Mouse (Mus musculus) limb, embryonic 15.5 days (tissue): ENCODE measurements around the gene Fgfr2. TPM values are rescaled to one million over a fixed set of nuclear protein-coding genes. Genes with fewer than 3 reads are reported as not detected.
"Not testable (repeated sequence)": the region's sequence is repeated elsewhere in the genome, so short reads cannot be mapped to it uniquely, and the experiment has no call there.

ENCODE experiments used
- ATAC-seq: fragments of 200-750 bp; cut with Nextera tagmentation; 2 replicates; pipeline ENCODE4 v1.8.0; 2017; ENCODE audit warnings: low read depth, moderate TSS enrichment; ENCODE audit not compliant: insufficient number of reproducible peaks, low FRiP score, low TSS enrichment
- H3K27ac ChIP-seq: fragments of 300-500 bp; sonication (generic); 2 replicates; pipeline ENCODE4 v1.5.1; 2015; ENCODE audit warnings: moderate library complexity, mild to moderate bottlenecking, inconsistent platforms
- H3K27me3 ChIP-seq: fragments of 300-500 bp; sonication (generic); 2 replicates; pipeline ENCODE4 v1.6.1; 2015; ENCODE audit warnings: inconsistent platforms
- H3K36me3 ChIP-seq: fragments of 300-500 bp; sonication (generic); 2 replicates; pipeline ENCODE4 v1.6.1; 2015; ENCODE audit warnings: inconsistent platforms
- H3K4me1 ChIP-seq: fragments of 300-500 bp; sonication (generic); 2 replicates; pipeline ENCODE4 v1.6.1; 2015; ENCODE audit warnings: inconsistent platforms
- H3K4me2 ChIP-seq: fragments of 300-500 bp; sonication (generic); 2 replicates; pipeline ENCODE4 v1.6.1; 2015; ENCODE audit warnings: mild to moderate bottlenecking, inconsistent platforms
- H3K4me3 ChIP-seq: fragments of 300-500 bp; sonication (generic); 2 replicates; pipeline ENCODE4 v1.5.1; 2015; ENCODE audit warnings: mild to moderate bottlenecking, inconsistent platforms
- H3K9ac ChIP-seq: fragments of 300-500 bp; sonication (generic); 2 replicates; pipeline ENCODE4 v1.6.1; 2015; ENCODE audit warnings: inconsistent platforms
- H3K9me3 ChIP-seq: fragments of 300-500 bp; sonication (generic); 2 replicates; pipeline ENCODE4 v1.6.1; 2016; ENCODE audit warnings: inconsistent platforms
- WGBS: fragments of 180-500 bp; shearing (Covaris S2); methylation state at CpG from one replicate; pipeline ENCODE4 v1.1.7; 2015; 5-methylcytosine and 5-hydroxymethylcytosine counted together
- polyA plus RNA-seq: library from polyadenylated mRNA; unstranded; fragments of >200 nt; fragmentation: Nextera tagmentation; extraction: Ambion mirVana; gene quantifications from 2 replicates; pipeline ENCODE4 v1.2.1, GENCODE M21; 2015

The Fgfr2 gene
- polyA plus RNA-seq, 1 experiment from 2014 or later, result 101 TPM

DNA sequence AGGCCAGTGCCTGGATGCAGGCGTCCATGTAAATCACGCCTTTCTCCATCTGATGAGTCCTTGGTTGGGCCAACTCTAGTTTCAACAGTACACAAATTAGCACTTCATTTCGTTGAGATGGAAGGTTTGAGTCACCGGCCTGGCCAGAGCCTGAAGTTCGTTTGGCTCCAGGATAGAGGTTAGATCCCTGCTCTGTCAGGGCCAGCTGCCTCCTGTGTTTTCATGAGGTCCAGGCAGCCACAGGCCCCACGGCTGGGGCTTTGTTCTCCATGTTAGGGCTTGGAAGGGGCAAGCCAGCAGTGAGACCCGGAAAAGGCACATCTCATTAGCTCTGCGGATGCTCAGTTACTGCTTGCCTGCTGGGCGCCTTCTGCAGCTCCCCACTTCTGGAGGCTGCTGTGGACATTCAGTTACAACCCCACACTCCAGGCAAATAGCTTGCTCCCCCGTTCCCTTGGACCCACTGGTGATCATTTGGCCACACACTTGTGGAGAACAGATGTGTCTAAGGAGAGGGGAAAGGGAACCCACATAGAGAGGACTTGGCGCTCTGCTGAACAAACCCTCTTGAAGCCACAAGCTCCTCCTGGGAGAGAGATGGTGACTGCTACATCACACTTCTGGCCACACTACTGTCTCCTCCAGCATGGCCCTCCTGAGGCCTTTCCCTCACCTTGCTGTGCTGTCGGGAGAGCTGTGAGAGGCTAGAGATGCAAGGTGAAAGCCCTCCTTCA is 2445.4 kb downstream of the Fgfr2 start:
- Histone ChIP-seq H3K36me3 (peaks cover 5% of the 10 kb centered on the region; the same call in 1 of the 2 replicates), H3K9ac (no peak overlapping the region), H3K9me3 (no peaks in the 10 kb centered on the region), H3K27me3 (no peaks in the 10 kb centered on the region), H3K27ac (peak overlapping the region; percentile 78), H3K4me3 (no peak overlapping the region), H3K4me2 (no peak overlapping the region), H3K4me1 (peaks cover 36% of the 10 kb centered on the region)
- WGBS, result 57% methylated on average over 12 of the region's 12 CpGs
- 0 out of 2 replicates have a peak, but pooled peaks have one; percentile 23 for ATAC-seq

DNA sequence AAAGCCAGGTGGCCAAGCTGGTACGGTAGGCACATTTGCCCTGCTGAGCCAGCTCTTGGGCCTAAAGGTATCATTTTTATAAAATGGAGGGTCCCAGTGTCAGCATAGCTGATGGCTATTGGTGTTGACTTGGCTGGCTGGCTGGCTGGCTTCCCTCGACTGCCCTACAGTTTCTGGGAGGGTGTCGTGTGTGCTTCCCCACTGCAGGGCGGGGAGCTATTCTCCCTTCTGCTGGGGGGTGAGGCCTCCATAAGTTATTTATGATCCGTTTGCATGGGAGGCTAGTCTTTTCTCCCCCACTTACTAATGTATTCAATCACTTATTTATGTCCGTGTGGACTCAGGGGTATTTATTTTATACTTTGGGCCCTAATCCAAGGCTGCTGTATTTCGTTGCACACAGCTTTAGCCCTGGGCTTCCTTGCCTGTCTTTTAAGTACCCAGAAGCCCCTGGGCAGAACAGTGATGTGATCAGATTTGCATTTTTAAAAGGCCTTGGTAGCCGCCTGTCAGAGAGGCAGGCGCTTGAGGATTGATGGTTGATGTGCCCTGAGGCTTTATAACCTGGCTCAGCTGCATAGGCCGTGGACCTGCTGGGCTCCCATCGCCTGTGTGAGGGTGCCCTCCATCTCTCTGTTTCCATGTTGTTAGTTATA is 2446.1 kb downstream of the Fgfr2 start:
- ATAC-seq, result no peak
- 31% methylated on average over 11 of the region's 11 CpGs for WGBS
- Histone ChIP-seq H3K9ac (no peak overlapping the region), H3K4me2 (no peak overlapping the region), H3K27ac (peak overlapping the region; percentile 78), H3K36me3 (peaks cover 5% of the 10 kb centered on the region; the same call in 1 of the 2 replicates), H3K4me3 (no peak overlapping the region), H3K9me3 (no peaks in the 10 kb centered on the region), H3K4me1 (peaks cover 35% of the 10 kb centered on the region), H3K27me3 (no peaks in the 10 kb centered on the region)

DNA sequence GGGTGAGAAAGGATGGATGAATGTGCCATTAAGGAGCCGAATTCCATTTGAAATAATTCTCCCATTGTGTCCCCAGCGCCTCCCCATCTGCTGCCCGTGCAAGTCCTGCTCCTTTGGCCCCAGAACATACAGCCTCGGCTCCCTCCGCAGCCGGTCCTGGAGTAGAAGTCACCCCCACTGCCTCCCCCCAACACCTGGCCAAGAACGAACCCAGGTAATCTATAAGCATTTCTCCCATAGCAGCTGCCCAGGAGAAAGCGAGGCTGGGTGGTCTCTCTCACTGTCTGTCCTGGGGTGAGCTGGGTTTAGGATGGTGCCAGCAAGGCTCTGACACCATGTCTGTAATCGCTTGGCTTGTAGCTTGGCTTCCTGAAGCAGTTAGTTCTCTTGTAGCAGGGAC is 2448.6 kb downstream of the Fgfr2 start:
- peaks cover 54% of the 10 kb centered on the region for H3K4me1 ChIP-seq
- no peak for ATAC-seq
- no peak overlapping the region for H3K4me3 ChIP-seq
- 82% methylated on average over 9 of the region's 9 CpGs for WGBS
- H3K27ac ChIP-seq, result no peak overlapping the region
- H3K9me3 ChIP-seq, result no peaks in the 10 kb centered on the region
- H3K9ac ChIP-seq, result no peak overlapping the region
- no peaks in the 10 kb centered on the region for H3K27me3 ChIP-seq
- H3K36me3 ChIP-seq, result peaks cover 5% of the 10 kb centered on the region; the same call in 1 of the 2 replicates
- no peak overlapping the region for H3K4me2 ChIP-seq

DNA sequence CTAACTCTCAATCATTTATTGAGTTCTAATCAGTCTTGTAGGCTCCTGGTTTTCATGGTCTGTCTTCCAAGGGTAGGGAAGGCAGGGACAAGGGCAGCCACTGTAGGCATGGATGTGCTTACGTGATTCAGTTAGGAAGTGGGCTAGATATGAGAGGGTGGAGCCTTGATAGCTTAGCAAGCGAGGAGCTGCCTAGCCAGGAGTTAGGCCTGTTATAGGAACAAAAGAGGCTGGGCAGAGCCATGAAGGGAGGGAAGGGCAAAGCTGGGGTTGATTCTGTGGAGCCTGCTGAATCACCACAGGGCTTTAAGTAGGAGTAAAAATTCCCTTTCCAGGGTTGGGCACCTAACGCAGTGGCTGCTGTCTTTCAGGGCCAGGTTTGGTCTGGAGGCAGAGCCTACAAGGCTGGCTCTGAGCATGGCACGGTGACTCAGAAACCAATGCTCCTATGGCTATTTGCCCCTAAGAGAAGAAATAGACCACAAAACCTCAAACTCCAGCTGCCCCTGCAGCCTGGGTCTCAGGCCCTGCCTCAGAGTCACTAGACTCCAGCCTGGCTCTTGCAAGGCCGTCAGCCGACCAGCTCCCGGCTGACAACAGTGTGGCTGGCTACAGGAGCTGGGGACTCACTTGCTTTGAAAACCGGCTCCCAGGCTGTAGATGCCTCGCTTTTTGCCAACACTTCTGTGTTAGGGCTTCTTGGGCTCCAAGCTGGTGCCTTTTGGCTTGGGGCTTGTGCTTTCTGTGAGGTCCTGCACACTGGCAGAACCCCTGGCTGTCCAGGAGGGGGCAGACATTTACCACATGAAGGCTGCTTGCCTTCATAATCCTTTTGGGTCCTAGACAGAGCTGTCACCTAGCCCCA is 2449.7 kb downstream of the Fgfr2 start:
- H3K4me2 ChIP-seq, result no peak overlapping the region
- H3K4me1 ChIP-seq, result peaks cover 61% of the 10 kb centered on the region
- H3K4me3 ChIP-seq, result no peak overlapping the region
- H3K9ac ChIP-seq, result no peak overlapping the region
- 0 out of 2 replicates have a peak, but pooled peaks have one; percentile 32 for ATAC-seq
- H3K27ac ChIP-seq, result no peak overlapping the region; the same call in 1 of the 2 replicates
- WGBS, result 70% methylated on average over 9 of the region's 9 CpGs
- H3K36me3 ChIP-seq, result peaks cover 5% of the 10 kb centered on the region; the same call in 1 of the 2 replicates
- H3K9me3 ChIP-seq, result no peaks in the 10 kb centered on the region
- H3K27me3 ChIP-seq, result no peaks in the 10 kb centered on the region

DNA sequence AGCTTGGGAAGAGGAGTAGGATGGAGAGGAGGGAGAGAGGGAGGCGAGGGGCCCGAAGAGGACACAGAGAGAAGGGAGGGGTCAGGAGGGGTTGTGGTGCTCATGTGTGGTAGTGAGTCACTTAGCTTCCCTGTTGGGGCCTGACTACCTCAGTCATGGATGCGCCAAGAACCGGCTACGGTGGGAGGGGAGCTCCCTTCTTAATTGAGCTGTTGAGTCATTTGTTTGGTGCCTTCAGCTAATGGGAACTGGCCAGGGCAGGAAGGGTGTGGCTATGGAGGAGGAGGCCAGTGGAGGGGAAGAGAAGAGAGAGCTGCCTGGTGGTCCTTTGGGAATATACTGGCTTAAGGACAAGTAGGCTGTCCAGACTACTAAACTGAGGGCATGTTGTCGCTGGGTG is 2451.8 kb downstream of the Fgfr2 start:
- Histone ChIP-seq H3K27me3 (no peaks in the 10 kb centered on the region), H3K4me2 (no peak overlapping the region), H3K9ac (no peak overlapping the region), H3K36me3 (peaks cover 5% of the 10 kb centered on the region; the same call in 1 of the 2 replicates), H3K9me3 (no peaks in the 10 kb centered on the region), H3K27ac (no peak overlapping the region), H3K4me3 (no peak overlapping the region), H3K4me1 (peaks cover 42% of the 10 kb centered on the region)
- whole genome bisulfite sequencing, result 56% methylated on average over 6 of the region's 6 CpGs
- 0 out of 2 replicates have a peak, but pooled peaks have one; percentile 8 for ATAC-seq

DNA sequence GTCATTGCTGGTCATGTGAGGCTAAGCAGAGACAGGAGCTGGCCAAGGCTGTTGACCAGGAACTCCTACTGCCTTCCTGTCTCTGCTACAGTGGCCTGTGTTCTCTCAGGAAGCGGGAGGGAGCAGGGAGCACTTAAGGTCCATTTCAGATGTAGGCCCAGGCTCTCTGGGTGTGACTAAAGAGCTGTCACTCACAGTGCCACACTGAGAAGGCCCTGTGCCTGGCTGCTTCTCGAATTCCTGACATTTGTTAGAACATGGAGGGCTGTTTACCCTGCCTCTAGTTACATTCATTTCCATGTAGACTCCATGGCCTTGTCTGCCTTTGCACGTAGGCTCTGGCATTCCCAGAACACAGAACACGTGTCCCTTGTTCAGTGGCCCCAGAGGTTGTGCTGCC is 2452.8 kb downstream of the Fgfr2 start:
- Histone ChIP-seq H3K36me3 (peaks cover 7% of the 10 kb centered on the region), H3K4me1 (peaks cover 42% of the 10 kb centered on the region), H3K4me2 (no peak overlapping the region), H3K27ac (peak overlapping the region; percentile 9), H3K27me3 (no peaks in the 10 kb centered on the region), H3K9me3 (no peaks in the 10 kb centered on the region), H3K9ac (no peak overlapping the region), H3K4me3 (no peak overlapping the region)
- WGBS, result 62% methylated on average over 4 of the region's 4 CpGs
- ATAC-seq, result no peak

DNA sequence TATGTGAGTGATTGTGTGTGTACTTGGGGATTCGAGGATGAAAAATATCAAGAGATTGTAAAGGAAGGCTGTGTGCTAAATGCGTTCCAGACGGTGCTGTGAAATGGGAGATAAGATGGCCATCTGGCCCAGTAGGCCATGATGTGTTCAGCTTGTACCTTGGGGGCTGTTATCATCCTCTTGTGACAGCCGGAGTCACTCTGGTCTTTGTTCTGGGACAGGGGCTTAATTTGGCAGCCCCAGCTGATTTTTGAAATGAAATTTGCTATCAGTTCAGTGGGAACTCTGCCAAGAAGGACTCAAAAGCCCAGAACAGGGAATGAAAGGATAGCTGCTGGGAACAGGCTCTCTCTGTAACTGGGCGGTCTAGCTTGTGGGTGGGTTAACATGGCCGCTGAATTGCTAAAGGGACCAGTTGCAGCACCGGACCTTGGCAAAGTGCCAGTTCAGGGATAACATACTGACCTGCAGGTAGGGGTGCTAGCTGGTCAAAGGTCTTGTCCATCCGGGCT is 2453.7 kb downstream of the Fgfr2 start:
- Histone ChIP-seq H3K9me3 (no peaks in the 10 kb centered on the region), H3K9ac (no peak overlapping the region), H3K27ac (peak overlapping the region; percentile 60), H3K4me2 (no peak overlapping the region), H3K4me3 (no peak overlapping the region), H3K4me1 (peaks cover 40% of the 10 kb centered on the region), H3K36me3 (peaks cover 11% of the 10 kb centered on the region), H3K27me3 (no peaks in the 10 kb centered on the region)
- ATAC-seq, result no peak
- 35% methylated on average over 8 of the region's 8 CpGs for WGBS

DNA sequence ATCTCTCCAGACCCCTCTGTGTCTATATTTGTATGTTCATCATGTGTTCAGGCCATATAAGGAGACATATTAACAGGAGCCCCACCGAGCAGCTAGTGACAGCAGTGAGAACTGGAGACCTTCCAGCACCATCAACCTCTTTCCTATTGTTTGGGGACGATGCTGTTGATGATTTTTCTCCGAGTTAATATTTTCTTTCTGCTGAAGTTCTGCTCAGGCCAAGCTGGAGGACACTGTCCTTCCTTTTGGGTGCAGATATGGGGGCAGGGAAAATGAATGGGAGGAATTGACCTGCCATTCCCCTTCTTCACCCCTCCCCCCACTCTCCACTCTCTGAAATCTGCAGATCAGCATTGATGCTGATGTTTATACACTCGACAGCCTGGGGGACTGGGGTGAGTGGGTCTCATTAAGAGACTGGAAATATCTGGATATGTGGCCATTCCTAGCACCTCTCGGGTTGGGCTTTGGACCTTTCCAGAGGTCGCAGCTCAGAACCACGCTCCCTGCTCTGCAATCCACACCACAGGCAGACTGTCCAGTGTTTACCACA is 2454.3 kb downstream of the Fgfr2 start:
- 44% methylated on average over 7 of the region's 7 CpGs for WGBS
- ATAC-seq, result no peak
- H3K4me2 ChIP-seq, result no peak overlapping the region

DNA sequence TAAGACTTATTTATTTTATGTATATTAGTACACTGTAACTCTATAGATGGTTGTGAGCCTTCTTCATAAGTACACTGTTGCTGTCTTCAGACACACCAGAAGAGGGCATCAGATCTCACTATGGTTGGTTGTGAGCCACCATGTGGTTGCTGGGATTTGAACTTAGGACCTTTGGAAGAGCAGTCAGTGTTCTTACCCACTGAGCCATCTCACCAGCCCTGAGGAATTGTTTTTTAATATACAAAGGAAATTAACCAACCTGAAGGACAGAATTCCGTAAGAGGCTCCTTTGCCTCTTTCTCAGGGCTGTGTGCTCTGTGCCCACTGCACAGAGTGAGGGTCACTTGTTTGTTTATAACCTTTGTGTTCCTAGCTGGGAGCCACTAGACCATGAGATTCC is 2455.1 kb downstream of the Fgfr2 start:
- not testable (repeated sequence) for ATAC-seq, H3K4me2 ChIP-seq, H3K9me3 ChIP-seq, H3K9ac ChIP-seq, H3K27ac ChIP-seq, H3K4me3 ChIP-seq, H3K27me3 ChIP-seq
- Histone ChIP-seq H3K36me3 (peaks cover 24% of the 10 kb centered on the region), H3K4me1 (peaks cover 33% of the 10 kb centered on the region)
- 93% methylated on average over 1 of the region's 1 CpGs for WGBS

More for the DNA sequence above, 2454.3 kb downstream of the Fgfr2 start:
- H3K4me3 ChIP-seq, result no peak overlapping the region
- H3K4me1 ChIP-seq, result peaks cover 38% of the 10 kb centered on the region
- no peaks in the 10 kb centered on the region for H3K9me3 ChIP-seq
- peaks cover 17% of the 10 kb centered on the region for H3K36me3 ChIP-seq
- peak overlapping the region; percentile 60 for H3K27ac ChIP-seq
- H3K27me3 ChIP-seq, result no peaks in the 10 kb centered on the region
- H3K9ac ChIP-seq, result no peak overlapping the region

DNA sequence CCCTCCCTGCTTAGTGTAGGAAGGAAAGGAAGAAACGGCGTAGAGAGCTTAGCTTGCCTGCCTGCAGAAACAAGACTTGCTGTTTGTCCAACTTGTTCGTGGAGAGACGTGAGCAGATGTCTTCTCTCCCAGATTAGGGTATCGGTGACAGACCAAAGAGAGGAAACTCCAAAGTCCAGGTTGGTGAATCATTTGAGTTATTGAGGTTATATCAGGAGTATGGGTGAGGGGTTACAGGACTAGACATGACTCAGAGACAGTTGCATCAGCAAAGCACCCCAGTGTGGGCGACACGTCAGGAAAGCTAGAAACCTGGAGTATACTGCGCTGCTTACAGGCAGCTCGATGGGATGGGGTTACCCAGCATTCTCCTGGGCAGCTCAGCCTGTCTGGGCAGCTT is 2457.8 kb downstream of the Fgfr2 start:
- ATAC-seq, result no peak
- H3K9ac ChIP-seq, result no peak overlapping the region
- H3K4me3 ChIP-seq, result no peak overlapping the region
- H3K4me1 ChIP-seq, result peaks cover 17% of the 10 kb centered on the region
- no peak overlapping the region for H3K27ac ChIP-seq
- peaks cover 24% of the 10 kb centered on the region for H3K36me3 ChIP-seq
- no peak overlapping the region for H3K4me2 ChIP-seq
- no peaks in the 10 kb centered on the region; the same call in 1 of the 2 replicates for H3K9me3 ChIP-seq
- WGBS, result 94% methylated on average over 9 of the region's 9 CpGs
- H3K27me3 ChIP-seq, result no peaks in the 10 kb centered on the region

DNA sequence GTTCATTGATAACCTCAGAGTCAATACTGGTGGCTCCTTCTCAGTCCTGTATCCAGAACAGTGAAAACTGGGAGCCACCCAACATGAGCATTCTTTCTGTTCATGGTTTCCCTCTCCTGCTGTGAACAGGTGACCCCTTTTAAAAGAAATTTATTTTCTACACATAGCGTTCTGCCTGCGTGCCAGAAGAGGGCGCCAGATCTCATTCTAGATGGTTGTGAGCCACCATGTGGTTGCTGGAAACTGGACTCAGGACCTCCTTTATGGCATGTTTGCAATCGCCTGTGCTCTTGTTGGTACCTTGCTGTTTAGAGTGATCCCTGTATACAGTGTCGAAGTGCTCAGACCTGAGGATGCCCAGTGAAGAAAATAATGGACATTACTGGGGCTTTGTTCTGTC is 2458.5 kb downstream of the Fgfr2 start:
- H3K4me2 ChIP-seq, result no peak overlapping the region
- peaks cover 24% of the 10 kb centered on the region for H3K36me3 ChIP-seq
- 87% methylated on average over 5 of the region's 5 CpGs for WGBS
- ATAC-seq, result no peak
- H3K27me3 ChIP-seq, result no peaks in the 10 kb centered on the region
- no peak overlapping the region for H3K4me3 ChIP-seq
- no peaks in the 10 kb centered on the region; the same call in 1 of the 2 replicates for H3K9me3 ChIP-seq
- H3K27ac ChIP-seq, result no peak overlapping the region
- H3K4me1 ChIP-seq, result peaks cover 11% of the 10 kb centered on the region
- no peak overlapping the region for H3K9ac ChIP-seq
